Mouse (Mus musculus): ENCODE results near the gene Mdn1. TPM values are rescaled to one million over a fixed set of nuclear protein-coding genes. Genes with fewer than 3 reads are reported as not detected.

Mdn1 gene
- total and polyA plus RNA-seq, 2 experiments from 2014 or later: 3.7 to 6.8 TPM

- Histone ChIP-seq H3K9ac (replicated peaks; ENCODE audit: low read depth, low read length) (no peak overlapping the region), H3K4me1 (ENCODE audit: control insufficient read depth, insufficient read depth) (no peaks in the 10 kb centered on the region), H3K9me3 (replicated peaks; ENCODE audit: control insufficient read depth, low read length) (no peaks in the 10 kb centered on the region), H3K4me3 (ENCODE audit: low read depth, low read length) (no peak overlapping the region), H3K4me2 (ENCODE audit: low read depth, low read length) (no peak overlapping the region), H3K27ac (ENCODE audit: low read depth) (no peak overlapping the region), H3K27me3 (ENCODE audit: control insufficient read depth, insufficient read depth, low read length) (no peaks in the 10 kb centered on the region), H3K36me3 (replicated peaks; ENCODE audit: control insufficient read depth, insufficient read depth, low read length) (peaks cover 32% of the 10 kb centered on the region)
- peak; percentile 8 for DNase-seq (ENCODE audit: low spot score)
- WGBS: 37% methylated on average over 4 of the region's 4 CpGs
- no peak for TF ChIP-seq CTCF (IDR thresholded peaks at IDR 0.05; ENCODE audit: low read depth)
- TF ChIP-seq EP300 (IDR thresholded peaks at IDR 0.05; ENCODE audit: low read depth): no peak
- no peak for ATAC-seq (ENCODE audit: insufficient read depth, low read depth)
Measured at GRCm38 (mm10) chr4:32682471-32682870, 25.6 kb downstream of the Mdn1 start.

DNA sequence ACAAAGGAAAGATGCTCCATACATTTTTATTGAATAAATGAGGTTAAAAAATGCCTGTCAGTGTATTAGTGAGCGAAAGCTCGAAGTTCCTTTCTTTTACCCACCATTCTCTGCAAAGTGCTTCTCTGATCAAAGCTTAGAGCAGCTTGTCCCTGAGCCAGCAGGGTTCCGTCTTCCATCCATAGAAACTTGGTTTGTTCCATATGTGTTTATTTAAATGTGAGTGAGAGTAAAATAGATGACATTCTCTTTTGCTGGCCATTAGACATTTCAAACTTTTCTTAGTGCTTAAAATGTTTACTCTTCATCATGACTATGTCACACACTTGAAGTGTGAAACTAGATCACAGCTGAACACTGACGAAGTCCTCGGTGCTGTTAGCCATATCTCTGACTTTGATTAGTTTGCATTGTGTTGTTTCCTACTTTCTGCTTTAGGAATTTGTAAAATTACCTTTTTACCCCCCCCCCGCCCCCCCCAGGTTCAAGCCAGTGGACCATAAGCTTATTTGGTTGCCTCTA lies 26.2 kb downstream of the Mdn1 start:
- no peaks in the 10 kb centered on the region for H3K4me1 ChIP-seq (ENCODE audit: control insufficient read depth, insufficient read depth)
- no peaks in the 10 kb centered on the region for H3K27me3 ChIP-seq (ENCODE audit: control insufficient read depth, insufficient read depth, low read length)
- no peak for DNase-seq (ENCODE audit: low spot score)
- H3K4me2 ChIP-seq (ENCODE audit: low read depth, low read length): no peak overlapping the region
- H3K27ac ChIP-seq (ENCODE audit: low read depth): no peak overlapping the region
- WGBS: 84% methylated on average over 6 of the region's 6 CpGs
- no peaks in the 10 kb centered on the region for H3K9me3 ChIP-seq (replicated peaks; ENCODE audit: control insufficient read depth, low read length)
- TF ChIP-seq EP300 (IDR thresholded peaks at IDR 0.05; ENCODE audit: low read depth) (no peak), CTCF (IDR thresholded peaks at IDR 0.05; ENCODE audit: low read depth) (no peak)
- H3K4me3 ChIP-seq (ENCODE audit: low read depth, low read length): no peak overlapping the region
- no peak for ATAC-seq (ENCODE audit: insufficient read depth, low read depth)
- peaks cover 29% of the 10 kb centered on the region for H3K36me3 ChIP-seq (replicated peaks; ENCODE audit: control insufficient read depth, insufficient read depth, low read length)
- H3K9ac ChIP-seq (replicated peaks; ENCODE audit: low read depth, low read length): no peak overlapping the region

DNA sequence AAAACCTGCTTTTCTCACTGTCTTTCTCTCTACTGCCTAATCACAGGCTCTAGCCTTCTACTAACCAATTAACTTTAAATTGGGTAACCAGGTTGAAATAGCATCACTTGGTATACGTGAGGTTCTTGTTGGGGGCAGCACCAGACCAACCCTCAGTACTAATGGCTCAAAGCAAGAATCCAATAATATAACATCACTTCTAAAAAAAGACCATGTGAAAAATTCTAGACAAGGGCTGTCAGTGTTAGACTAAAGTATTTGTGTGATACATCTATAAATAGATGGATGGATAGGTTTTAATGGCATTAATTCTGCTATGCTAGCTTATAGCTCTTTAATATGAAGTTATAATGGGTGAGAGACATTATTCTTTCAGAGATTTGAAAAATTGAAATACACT lies 60.8 kb downstream of the Mdn1 start:
- H3K9me3 ChIP-seq (replicated peaks; ENCODE audit: control insufficient read depth, low read length): no peaks in the 10 kb centered on the region
- ATAC-seq (ENCODE audit: insufficient read depth, low read depth) (peak; percentile 77), DNase-seq (ENCODE audit: low spot score) (peak; percentile 30)
- 41% methylated on average over 1 of the region's 1 CpGs for WGBS
- H3K27ac ChIP-seq (ENCODE audit: low read depth): 0 out of 2 replicates have a peak overlapping the region, but pooled peaks have one; percentile 17
- no peak overlapping the region for H3K4me3 ChIP-seq (ENCODE audit: low read depth, low read length)
- H3K9ac ChIP-seq (replicated peaks; ENCODE audit: low read depth, low read length): no peak overlapping the region
- H3K4me1 ChIP-seq (ENCODE audit: control insufficient read depth, insufficient read depth): no peaks in the 10 kb centered on the region
- H3K27me3 ChIP-seq (ENCODE audit: control insufficient read depth, insufficient read depth, low read length): no peaks in the 10 kb centered on the region
- H3K36me3 ChIP-seq (replicated peaks; ENCODE audit: control insufficient read depth, insufficient read depth, low read length): peaks cover 59% of the 10 kb centered on the region
- TF ChIP-seq CTCF (IDR thresholded peaks at IDR 0.05; ENCODE audit: low read depth) (no peak), EP300 (IDR thresholded peaks at IDR 0.05; ENCODE audit: low read depth) (no peak)
- no peak overlapping the region for H3K4me2 ChIP-seq (ENCODE audit: low read depth, low read length)

- Histone ChIP-seq H3K4me1 (ENCODE audit: control insufficient read depth, insufficient read depth) (no peaks in the 10 kb centered on the region), H3K36me3 (replicated peaks; ENCODE audit: control insufficient read depth, insufficient read depth, low read length) (peaks cover 90% of the 10 kb centered on the region), H3K27ac (ENCODE audit: low read depth) (no peak overlapping the region), H3K27me3 (ENCODE audit: control insufficient read depth, insufficient read depth, low read length) (no peaks in the 10 kb centered on the region), H3K9me3 (replicated peaks; ENCODE audit: control insufficient read depth, low read length) (no peaks in the 10 kb centered on the region), H3K9ac (replicated peaks; ENCODE audit: low read depth, low read length) (no peak overlapping the region), H3K4me3 (ENCODE audit: low read depth, low read length) (no peak overlapping the region), H3K4me2 (ENCODE audit: low read depth, low read length) (no peak overlapping the region)
- 87% methylated on average over 6 of the region's 6 CpGs for WGBS
- peak; percentile 7 for DNase-seq (ENCODE audit: low spot score)
- ATAC-seq (ENCODE audit: insufficient read depth, low read depth): no peak
- TF ChIP-seq CTCF (IDR thresholded peaks at IDR 0.05; ENCODE audit: low read depth) (peak; percentile 30; the same call in 1 of the 2 replicates), EP300 (IDR thresholded peaks at IDR 0.05; ENCODE audit: low read depth) (no peak)
Measured at GRCm38 (mm10) chr4:32745394-32745793, 88.5 kb downstream of the Mdn1 start.

DNA sequence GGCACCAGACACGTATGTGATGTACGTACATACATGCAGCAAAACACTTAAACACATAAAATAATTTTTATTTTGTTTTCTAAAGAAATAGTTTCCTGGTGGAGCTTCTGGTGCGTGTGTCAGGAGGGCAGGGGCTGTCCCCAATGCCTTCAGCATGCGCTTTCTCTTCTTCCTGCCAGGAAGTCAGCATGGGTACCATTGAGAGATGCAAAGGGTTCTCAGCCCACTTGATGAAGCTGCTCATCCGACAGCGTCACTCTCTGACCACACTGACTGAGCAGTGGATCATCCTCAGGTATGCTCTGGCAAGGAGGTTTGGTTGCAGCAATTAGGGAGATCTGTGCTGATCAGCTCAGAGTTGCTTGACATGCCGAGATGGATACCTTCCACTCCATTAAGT lies 91.5 kb downstream of the Mdn1 start:
- no peak for DNase-seq (ENCODE audit: low spot score)
- Histone ChIP-seq H3K9ac (replicated peaks; ENCODE audit: low read depth, low read length) (no peak overlapping the region), H3K27ac (ENCODE audit: low read depth) (no peak overlapping the region), H3K4me1 (ENCODE audit: control insufficient read depth, insufficient read depth) (no peaks in the 10 kb centered on the region), H3K36me3 (replicated peaks; ENCODE audit: control insufficient read depth, insufficient read depth, low read length) (peaks cover 89% of the 10 kb centered on the region), H3K4me2 (ENCODE audit: low read depth, low read length) (no peak overlapping the region), H3K4me3 (ENCODE audit: low read depth, low read length) (no peak overlapping the region), H3K9me3 (replicated peaks; ENCODE audit: control insufficient read depth, low read length) (no peaks in the 10 kb centered on the region), H3K27me3 (ENCODE audit: control insufficient read depth, insufficient read depth, low read length) (no peaks in the 10 kb centered on the region)
- WGBS: 91% methylated on average over 7 of the region's 7 CpGs
- TF ChIP-seq CTCF (IDR thresholded peaks at IDR 0.05; ENCODE audit: low read depth) (no peak), EP300 (IDR thresholded peaks at IDR 0.05; ENCODE audit: low read depth) (no peak)
- ATAC-seq (ENCODE audit: insufficient read depth, low read depth): no peak

DNA sequence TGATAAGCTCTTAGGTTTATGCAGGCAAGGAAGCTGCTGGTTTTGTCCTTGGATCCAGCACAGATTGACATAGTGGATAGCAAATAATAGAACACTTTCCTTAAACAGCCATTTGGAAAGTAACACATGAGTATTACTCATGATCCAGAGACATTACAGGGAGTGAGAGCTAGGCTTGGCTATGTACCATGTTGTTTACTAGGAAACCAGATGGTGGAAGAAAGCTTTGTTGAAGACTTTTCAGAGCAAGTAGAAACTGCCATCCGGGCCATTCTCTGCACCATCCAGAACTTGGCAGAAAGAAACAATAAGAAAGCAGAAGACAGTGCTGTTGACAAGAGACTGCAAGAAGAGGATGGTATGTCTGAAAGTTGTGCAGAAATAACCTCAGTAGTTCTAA lies 93.8 kb downstream of the Mdn1 start:
- H3K4me1 ChIP-seq (ENCODE audit: control insufficient read depth, insufficient read depth): no peaks in the 10 kb centered on the region
- no peak overlapping the region for H3K4me3 ChIP-seq (ENCODE audit: low read depth, low read length)
- H3K4me2 ChIP-seq (ENCODE audit: low read depth, low read length): no peak overlapping the region
- peaks cover 82% of the 10 kb centered on the region for H3K36me3 ChIP-seq (replicated peaks; ENCODE audit: control insufficient read depth, insufficient read depth, low read length)
- whole genome bisulfite sequencing: 90% methylated on average over 1 of the region's 1 CpGs
- H3K9ac ChIP-seq (replicated peaks; ENCODE audit: low read depth, low read length): no peak overlapping the region
- no peak for ATAC-seq (ENCODE audit: insufficient read depth, low read depth)
- H3K9me3 ChIP-seq (replicated peaks; ENCODE audit: control insufficient read depth, low read length): no peaks in the 10 kb centered on the region
- TF ChIP-seq CTCF (IDR thresholded peaks at IDR 0.05; ENCODE audit: low read depth) (no peak), EP300 (IDR thresholded peaks at IDR 0.05; ENCODE audit: low read depth) (no peak)
- no peak for DNase-seq (ENCODE audit: low spot score)
- no peak overlapping the region for H3K27ac ChIP-seq (ENCODE audit: low read depth)
- no peaks in the 10 kb centered on the region for H3K27me3 ChIP-seq (ENCODE audit: control insufficient read depth, insufficient read depth, low read length)
